Mouse (Mus musculus) liver, adult 2 months (tissue): ENCODE results near the gene Serinc3.

Experiments
- CTCF ChIP-seq: fragments of 200-500 bp; IDR thresholded peaks from 2 replicates; pipeline ENCODE4 v1.5.1; 2011; ENCODE audit warnings: low read depth, low read length, control low read depth
- POLR2A ChIP-seq: fragments of 200-500 bp; IDR thresholded peaks from 2 replicates; pipeline ENCODE4 v1.6.1; 2011; ENCODE audit warnings: low read length, control low read depth; ENCODE audit not compliant: insufficient read depth; ENCODE audit errors: extremely low read depth

- TF ChIP-seq POLR2A = no peak
- TF ChIP-seq CTCF = no peak
These were observed 13.3 kb upstream of the Serinc3 start, which contains the start of gene Pkig for GRCm38 (mm10) chr2:163657975-163658886.
